Mouse (Mus musculus) forelimb bud, embryonic 11.5 days (tissue): ENCODE data around the gene Hoxd4.

Experiments used
- DNase-seq: peaks from one replicate; pipeline ENCODE4 v3.0.0-alpha.2; 2012; ENCODE audit warnings: low read depth, low spot score

The Hoxd4 gene

DNA sequence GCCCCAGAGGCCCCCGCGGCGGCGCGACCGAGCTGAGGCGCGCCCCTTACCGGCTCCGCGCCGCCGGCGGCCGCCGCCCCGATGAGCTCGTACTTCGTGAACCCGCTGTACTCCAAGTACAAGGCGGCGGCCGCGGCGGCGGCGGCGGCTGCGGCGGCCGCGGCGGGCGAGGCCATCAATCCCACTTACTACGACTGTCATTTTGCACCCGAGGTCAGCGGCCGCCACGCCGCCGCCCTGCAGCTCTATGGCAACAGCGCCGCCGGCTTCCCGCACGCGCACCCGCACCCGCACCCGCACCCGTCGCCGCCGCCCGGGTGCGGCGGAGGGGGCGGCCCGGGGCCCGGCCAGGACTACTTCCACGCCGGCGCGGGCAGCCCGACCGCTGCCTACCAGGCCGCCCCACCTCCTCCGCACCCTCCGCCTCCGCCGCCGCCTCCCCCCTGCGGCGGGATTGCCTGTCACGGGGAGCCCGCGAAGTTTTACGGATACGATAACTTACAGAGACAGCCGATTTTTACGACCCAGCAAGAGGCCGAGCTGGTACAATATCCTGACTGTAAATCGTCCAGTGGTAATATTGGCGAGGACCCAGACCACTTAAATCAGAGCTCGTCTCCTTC lies 6.2 kb upstream of the Hoxd4 start:
- DNase-seq: no peak

- no peak for DNase-seq
Observed at GRCm38 (mm10) chr2:74706393-74706960, 5.3 kb upstream of the Hoxd4 start.

- DNase-seq: no peak
Observed at GRCm38 (mm10) chr2:74707599-74707998, 4.1 kb upstream of the Hoxd4 start.

DNA sequence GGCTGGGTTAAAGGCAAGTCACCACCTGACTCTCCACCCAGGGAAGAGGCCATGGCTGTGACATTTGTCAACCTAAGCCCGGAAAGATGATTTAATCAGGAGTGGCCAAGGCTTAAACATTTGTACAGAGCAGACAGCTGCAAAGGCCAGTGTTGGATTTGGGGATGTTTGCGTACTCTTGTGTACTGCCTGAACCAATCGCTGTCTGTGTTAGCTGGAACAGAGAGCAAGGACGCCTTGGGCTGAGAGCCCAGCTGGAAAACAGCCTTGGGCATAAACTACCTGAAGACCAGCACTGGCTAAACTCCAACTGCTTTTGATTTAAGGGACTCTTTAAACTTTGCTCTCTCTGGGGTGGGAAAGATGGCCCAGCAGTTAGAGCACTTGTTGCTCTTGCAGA lies 3.1 kb upstream of the Hoxd4 start:
- no peak for DNase-seq

GRCm38 (mm10) chr2:74709465-74710419 lies 2.0 kb upstream of the Hoxd4 start:
- no peak for DNase-seq

DNA sequence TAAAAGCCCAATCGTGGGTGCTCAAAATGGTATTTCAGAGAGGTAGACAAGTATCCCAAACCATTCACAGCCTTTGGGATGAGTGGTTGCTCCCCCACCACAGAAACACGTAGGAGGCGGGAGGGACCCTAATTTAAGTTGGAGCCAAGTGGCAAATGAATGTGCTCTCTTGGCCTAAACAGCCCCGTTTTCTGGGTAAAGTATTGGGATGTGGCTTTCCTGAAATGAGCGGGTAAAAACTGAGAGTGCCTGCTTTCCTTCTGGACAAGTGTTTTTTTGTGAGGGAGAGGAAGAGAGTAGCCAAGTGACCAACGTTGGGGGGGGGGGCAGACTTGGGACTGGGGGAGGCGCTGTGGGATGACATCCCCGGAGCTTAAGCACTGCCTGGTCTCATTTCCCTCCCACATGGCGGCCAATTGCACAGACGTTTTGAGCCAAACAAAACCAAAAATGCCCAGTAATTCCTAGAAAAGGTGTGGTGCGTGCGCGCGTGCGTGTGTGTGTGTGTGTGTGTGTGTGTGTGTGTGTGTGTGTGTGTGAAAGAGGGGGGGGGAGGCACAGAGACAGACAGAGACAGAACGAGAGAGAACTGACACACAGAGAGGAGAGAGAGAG lies 693 bp upstream of the Hoxd4 start:
- DNase-seq: no peak

- no peak for DNase-seq
Observed at GRCm38 (mm10) chr2:74713239-74714150, 1.8 kb downstream of the Hoxd4 start.

DNA sequence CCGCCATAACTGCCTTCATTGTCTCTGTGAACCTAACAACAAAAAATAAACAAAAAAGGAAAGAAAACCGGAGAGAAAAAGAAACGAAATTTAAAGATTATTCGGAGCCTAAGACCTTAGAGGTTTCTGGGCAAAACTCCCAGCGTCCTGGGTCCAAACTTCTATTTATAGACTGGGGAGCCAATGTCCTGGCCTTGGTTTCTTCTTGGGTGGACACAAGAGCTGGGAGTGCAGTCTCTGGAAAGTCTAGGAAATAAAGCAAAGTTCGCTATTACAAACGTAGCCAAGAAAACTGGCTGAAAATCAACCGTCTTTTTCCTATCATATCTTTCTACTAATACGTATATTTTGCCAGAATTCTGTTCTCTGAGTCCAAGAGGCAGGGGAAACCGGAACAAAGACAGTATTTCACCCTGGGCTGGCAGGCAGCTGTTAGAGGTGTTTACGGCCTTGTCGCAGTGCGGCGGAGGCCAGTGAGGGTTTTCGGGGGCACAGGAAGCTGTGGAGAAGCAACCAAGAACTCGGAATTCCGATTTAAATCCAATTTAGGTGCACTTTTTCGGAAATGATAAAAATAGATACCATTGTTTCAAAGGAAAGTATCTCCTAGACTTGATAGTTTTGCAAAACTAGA lies 2.5 kb downstream of the Hoxd4 start:
- no peak for DNase-seq

- DNase-seq: no peak
Observed at GRCm38 (mm10) chr2:74714881-74715280, 3.2 kb downstream of the Hoxd4 start.

- peak; percentile 94 for DNase-seq
Observed at GRCm38 (mm10) chr2:74715504-74716241, 3.9 kb downstream of the Hoxd4 start.

- DNase-seq: no peak
Observed at GRCm38 (mm10) chr2:74720384-74720783, 8.7 kb downstream of the Hoxd4 start.

GRCm38 (mm10) chr2:74720955-74721491 lies 9.3 kb downstream of the Hoxd4 start:
- no peak for DNase-seq

- no peak for DNase-seq
Observed at GRCm38 (mm10) chr2:74721882-74722281, 10.2 kb downstream of the Hoxd4 start.

GRCm38 (mm10) chr2:74722949-74723348 lies 11.2 kb downstream of the Hoxd4 start:
- DNase-seq: no peak

- DNase-seq: no peak
Observed at GRCm38 (mm10) chr2:74724244-74725015, 12.7 kb downstream of the Hoxd4 start.

GRCm38 (mm10) chr2:74725171-74725570 lies 13.4 kb downstream of the Hoxd4 start:
- DNase-seq: no peak

- DNase-seq: no peak
Observed at GRCm38 (mm10) chr2:74726551-74726950, 14.8 kb downstream of the Hoxd4 start, which contains the start of gene Gm28230. TSS of gene Gm28230 (plus strand) at chr2:74726728.

- DNase-seq: no peak
Observed at GRCm38 (mm10) chr2:74726973-74727639, 15.4 kb downstream of the Hoxd4 start.
